Mouse (Mus musculus) stomach, postnatal 0 days (tissue): ENCODE data around the gene Sytl3. TPM values are rescaled to one million over a fixed set of nuclear protein-coding genes. Genes with fewer than 3 reads are reported as not detected.
A peak's percentile ranks its signal among the peaks of the same experiment; 100 is the strongest.

Source experiments
- ATAC-seq: fragments of 200-750 bp; cut with Nextera tagmentation; 2 replicates; pipeline ENCODE4 v1.8.0; 2017; ENCODE audit not compliant: low FRiP score, low TSS enrichment
- DNase-seq: peaks from one replicate; pipeline ENCODE4 v3.0.0-alpha.2; 2016; ENCODE audit warnings: low spot score
- H3K27ac ChIP-seq: fragments of 300-500 bp; sonication (generic); replicated peaks from 2 replicates; pipeline ENCODE4 v1.5.1; 2014; ENCODE audit warnings: mild to moderate bottlenecking, control low read depth
- H3K27me3 ChIP-seq: fragments of 300-500 bp; sonication (generic); 2 replicates; pipeline ENCODE4 v1.6.1; 2014; ENCODE audit warnings: low read length; ENCODE audit not compliant: control insufficient read depth, insufficient read depth
- H3K36me3 ChIP-seq: fragments of 300-500 bp; sonication (generic); 2 replicates; pipeline ENCODE4 v1.6.1; 2014; ENCODE audit warnings: low read length, mixed read lengths; ENCODE audit not compliant: control insufficient read depth, insufficient read depth
- H3K4me1 ChIP-seq: fragments of 300-500 bp; sonication (generic); replicated peaks from 2 replicates; pipeline ENCODE4 v1.6.1; 2014; ENCODE audit warnings: antibody characterized with exemption; ENCODE audit not compliant: control insufficient read depth, insufficient read depth
- H3K4me2 ChIP-seq: fragments of 300-500 bp; sonication (generic); replicated peaks from 2 replicates; pipeline ENCODE4 v1.6.1; 2014; ENCODE audit warnings: low read depth, mild to moderate bottlenecking, control low read depth, moderate library complexity
- H3K4me3 ChIP-seq: fragments of 300-500 bp; sonication (generic); 2 replicates; pipeline ENCODE4 v1.5.1; 2014; ENCODE audit warnings: low read depth, low read length, control low read depth
- H3K9ac ChIP-seq: fragments of 300-500 bp; sonication (generic); 2 replicates; pipeline ENCODE4 v1.6.1; 2014; ENCODE audit warnings: mild to moderate bottlenecking, low read length, control low read depth, mixed read lengths
- H3K9me3 ChIP-seq: fragments of 300-500 bp; sonication (generic); 2 replicates; pipeline ENCODE4 v1.6.1; 2016; ENCODE audit warnings: low read length; ENCODE audit not compliant: control insufficient read depth
- CTCF ChIP-seq: IDR thresholded peaks from 2 replicates; pipeline ENCODE4 v1.5.1; 2016; ENCODE audit warnings: antibody characterized with exemption, low read depth, mild to moderate bottlenecking, moderate library complexity
- EP300 ChIP-seq: optimal IDR thresholded peaks from 2 replicates; pipeline ENCODE3; 2016; ENCODE audit warnings: antibody characterized with exemption
- WGBS: fragments of 180-500 bp; shearing (Covaris S2); extraction: QIAGEN DNeasy Blood & Tissue Kit; methylation state at CpG from one replicate; pipeline ENCODE4 v1.1.7; 2014; 5-methylcytosine and 5-hydroxymethylcytosine counted together
- polyA plus RNA-seq: library from polyadenylated mRNA; unstranded; fragments of >200 nt; fragmentation: Nextera tagmentation; extraction: Ambion mirVana; gene quantifications from 2 replicates; pipeline ENCODE4 v1.2.1, GENCODE M21; 2015

Gene Sytl3
- polyA plus RNA-seq, 1 experiment from 2014 or later: 0.99 TPM

GRCm38 (mm10) chr17:6729244-6729742 is 70.4 kb downstream of the Sytl3 start:
- Histone ChIP-seq H3K4me3 (no peak overlapping the region), H3K36me3 (no peaks in the 10 kb centered on the region), H3K4me2 (no peak overlapping the region), H3K9me3 (no peaks in the 10 kb centered on the region), H3K27ac (0 out of 2 replicates have a peak overlapping the region, but pooled peaks have one; percentile 59), H3K9ac (no peak overlapping the region), H3K4me1 (no peaks in the 10 kb centered on the region), H3K27me3 (no peaks in the 10 kb centered on the region)
- no peak for TF ChIP-seq EP300
- TF ChIP-seq CTCF: no peak
- WGBS: 19% methylated on average over 6 of the region's 6 CpGs
- DNase-seq: peak; percentile 33
- ATAC-seq: no peak

- Histone ChIP-seq H3K9ac (no peak overlapping the region), H3K27ac (peak overlapping the region; percentile 61), H3K9me3 (no peaks in the 10 kb centered on the region), H3K4me3 (no peak overlapping the region), H3K36me3 (no peaks in the 10 kb centered on the region), H3K4me2 (no peak overlapping the region), H3K4me1 (no peaks in the 10 kb centered on the region), H3K27me3 (no peaks in the 10 kb centered on the region)
- no peak for TF ChIP-seq CTCF
- TF ChIP-seq EP300: no peak
- DNase-seq (peak; percentile 36), ATAC-seq (peak; percentile 36)
- WGBS: 65% methylated on average over 8 of the region's 8 CpGs
Observed at GRCm38 (mm10) chr17:6731132-6731531, 72.2 kb downstream of the Sytl3 start.

GRCm38 (mm10) chr17:6731634-6732033 is 72.7 kb downstream of the Sytl3 start:
- Histone ChIP-seq H3K27me3 (no peaks in the 10 kb centered on the region), H3K4me3 (no peak overlapping the region), H3K27ac (peak overlapping the region; percentile 61), H3K9me3 (no peaks in the 10 kb centered on the region), H3K4me2 (no peak overlapping the region), H3K4me1 (no peaks in the 10 kb centered on the region), H3K36me3 (no peaks in the 10 kb centered on the region), H3K9ac (no peak overlapping the region)
- WGBS: 76% methylated on average over 12 of the region's 12 CpGs
- peak; percentile 65 for DNase-seq
- peak; percentile 45 for TF ChIP-seq CTCF
- TF ChIP-seq EP300: no peak
- peak; percentile 63 for ATAC-seq

- DNase-seq (peak; percentile 17), ATAC-seq (no peak)
- no peak overlapping the region for H3K4me2 ChIP-seq
- TF ChIP-seq EP300 (no peak), CTCF (no peak)
- no peaks in the 10 kb centered on the region for H3K9me3 ChIP-seq
- no peak overlapping the region for H3K9ac ChIP-seq
- no peak overlapping the region for H3K4me3 ChIP-seq
- WGBS: 91% methylated on average over 4 of the region's 4 CpGs
- no peak overlapping the region for H3K27ac ChIP-seq
- no peaks in the 10 kb centered on the region for H3K4me1 ChIP-seq
- H3K36me3 ChIP-seq: no peaks in the 10 kb centered on the region
- H3K27me3 ChIP-seq: no peaks in the 10 kb centered on the region
Observed at GRCm38 (mm10) chr17:6732665-6733064, 73.8 kb downstream of the Sytl3 start.

- no peak for TF ChIP-seq EP300
- no peak for TF ChIP-seq CTCF
- Histone ChIP-seq H3K9me3 (no peaks in the 10 kb centered on the region), H3K4me1 (no peaks in the 10 kb centered on the region), H3K27me3 (no peaks in the 10 kb centered on the region), H3K4me2 (no peak overlapping the region), H3K27ac (no peak overlapping the region), H3K4me3 (no peak overlapping the region), H3K36me3 (no peaks in the 10 kb centered on the region), H3K9ac (no peak overlapping the region)
- ATAC-seq (no peak), DNase-seq (peak; percentile 30)
- WGBS: 84% methylated on average over 10 of the region's 10 CpGs
Observed at GRCm38 (mm10) chr17:6733322-6733875, 74.5 kb downstream of the Sytl3 start.

GRCm38 (mm10) chr17:6734746-6735441 is 76.0 kb downstream of the Sytl3 start:
- DNase-seq: peak; percentile 20
- H3K27ac ChIP-seq: no peak overlapping the region
- no peak overlapping the region for H3K4me3 ChIP-seq
- WGBS: 88% methylated on average over 12 of the region's 12 CpGs
- H3K36me3 ChIP-seq: peaks cover 8% of the 10 kb centered on the region
- H3K4me1 ChIP-seq: no peaks in the 10 kb centered on the region
- H3K9ac ChIP-seq: no peak overlapping the region
- TF ChIP-seq CTCF (no peak), EP300 (no peak)
- no peaks in the 10 kb centered on the region for H3K9me3 ChIP-seq
- no peak overlapping the region for H3K4me2 ChIP-seq
- H3K27me3 ChIP-seq: no peaks in the 10 kb centered on the region
- 0 out of 2 replicates have a peak, but pooled peaks have one; percentile 6 for ATAC-seq
